Mouse (Mus musculus): ENCODE results near the gene Micu2.

The Micu2 gene

DNA sequence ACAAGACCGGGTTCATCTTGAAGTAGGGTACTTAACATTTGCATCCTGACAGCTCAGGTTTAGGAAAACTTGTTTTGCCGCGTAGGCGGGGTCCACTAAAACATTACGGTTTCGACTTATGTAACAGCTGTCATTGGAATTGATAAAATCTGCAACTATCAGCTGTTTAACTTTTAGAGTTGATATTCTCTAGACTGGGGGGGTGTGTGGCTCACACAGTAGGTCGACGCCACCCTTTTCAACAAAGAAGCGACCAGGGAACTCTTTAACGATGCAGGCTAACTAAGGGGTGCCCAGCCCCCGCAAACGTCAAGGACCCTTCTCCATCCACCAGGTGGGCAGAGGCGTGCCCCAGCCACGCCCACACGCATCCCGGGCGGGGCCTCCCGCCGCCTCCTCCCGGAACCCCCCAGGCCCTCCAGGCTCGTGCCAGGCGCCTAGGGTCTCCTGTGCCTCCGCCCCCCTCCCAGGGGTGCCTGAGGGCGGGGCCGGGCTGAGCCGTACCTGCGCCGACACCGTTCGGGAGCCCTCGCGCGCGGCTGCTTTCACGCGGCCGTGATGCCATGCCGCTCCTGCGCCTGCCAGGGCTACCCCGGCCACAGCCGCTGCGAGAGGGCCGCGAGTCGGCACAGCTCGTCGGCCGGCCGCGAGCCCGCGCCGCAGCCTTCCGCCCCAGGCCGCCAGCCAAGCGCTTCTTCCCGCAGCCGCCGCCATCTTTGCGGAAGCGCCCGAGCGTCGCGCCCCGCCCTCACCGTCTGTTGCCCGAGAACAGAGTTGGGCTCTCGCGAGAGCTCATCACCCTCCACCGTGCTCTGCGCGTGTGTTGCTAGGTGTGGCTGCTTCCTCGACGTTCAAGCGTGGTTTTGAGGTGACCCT, at the start of gene Micu2:
Gene Micu2, minus strand, starts transcription at position 737 of the 876 bp plus-strand sequence.
- peak; percentile 76 to 79 for DNase-seq (ENCODE audit: low spot score in 2 of 2)

DNA sequence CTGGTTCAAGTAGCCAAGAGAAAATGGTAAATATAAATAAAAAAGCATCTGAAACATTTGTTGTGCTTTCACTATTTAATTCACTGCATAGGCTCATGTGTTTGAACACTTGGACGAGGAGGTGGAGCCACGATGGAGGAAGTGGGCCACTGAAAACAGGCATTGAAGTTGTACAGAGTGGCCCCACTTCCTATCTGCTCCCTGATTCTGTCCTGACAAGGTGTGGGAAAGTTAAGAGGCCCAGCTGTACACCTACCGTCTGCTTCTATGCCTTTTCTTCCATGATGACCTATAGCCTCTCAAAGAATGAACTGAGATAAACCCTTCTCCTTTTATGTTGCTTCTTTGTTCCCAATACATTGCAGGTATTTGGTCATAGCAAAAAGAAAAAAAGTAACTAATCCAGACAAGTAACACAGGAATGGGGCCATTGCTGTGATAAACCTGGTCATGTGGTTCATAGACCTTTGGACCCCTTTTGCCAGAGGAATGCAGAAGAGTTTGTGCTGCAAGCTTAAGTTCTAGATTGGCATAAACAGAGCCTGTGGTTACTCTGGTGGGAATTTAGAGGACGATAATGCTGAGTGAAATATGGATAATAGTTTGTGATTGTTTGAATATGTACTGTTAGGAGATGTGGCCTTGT, 47.7 kb upstream of the Micu2 start:
- DNase-seq (ENCODE audit: low spot score in 2 of 2) = no peak

DNA sequence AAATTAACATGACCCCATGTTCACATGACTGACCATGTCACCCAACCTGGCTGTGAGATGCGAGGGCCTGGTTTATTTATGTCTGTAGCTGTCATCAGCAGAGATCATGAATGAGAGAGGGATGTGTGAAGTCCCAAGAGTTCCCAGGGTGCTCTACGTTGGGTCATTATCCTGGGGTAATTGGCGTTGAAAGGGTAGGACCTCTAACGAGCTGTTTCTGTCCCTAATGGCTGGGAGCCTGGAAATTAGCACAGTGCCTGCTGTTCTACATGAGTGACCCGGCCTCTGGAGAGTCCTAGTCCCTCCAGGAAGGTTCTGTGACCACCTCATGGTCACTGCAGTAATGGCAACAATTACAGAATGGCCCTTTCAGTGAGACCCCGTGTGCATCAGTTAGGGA, 37.1 kb upstream of the Micu2 start:
- DNase-seq (ENCODE audit: low spot score in 2 of 2) = no peak

DNA sequence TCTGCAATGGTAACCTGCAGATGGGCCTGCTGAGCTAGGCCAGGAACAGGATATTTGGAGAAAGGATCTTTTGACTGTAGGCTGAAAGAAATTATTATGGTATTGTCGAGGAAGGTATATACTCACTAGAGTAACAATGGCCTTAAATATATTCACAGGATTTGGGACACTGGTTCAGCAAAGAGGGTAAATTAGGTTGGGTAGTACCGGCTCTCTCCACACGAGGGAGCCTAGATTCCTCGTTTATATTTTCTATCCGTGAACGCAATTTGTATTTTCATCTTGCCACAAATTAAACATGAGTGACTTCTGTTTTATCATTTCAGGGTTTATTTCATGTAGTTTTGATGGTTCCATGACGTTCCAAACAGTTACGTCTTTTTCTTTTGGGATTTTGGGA, 35.5 kb upstream of the Micu2 start:
- DNase-seq (ENCODE audit: low spot score in 2 of 2) = peak in 1 of 2 experiments; percentile 30

DNA sequence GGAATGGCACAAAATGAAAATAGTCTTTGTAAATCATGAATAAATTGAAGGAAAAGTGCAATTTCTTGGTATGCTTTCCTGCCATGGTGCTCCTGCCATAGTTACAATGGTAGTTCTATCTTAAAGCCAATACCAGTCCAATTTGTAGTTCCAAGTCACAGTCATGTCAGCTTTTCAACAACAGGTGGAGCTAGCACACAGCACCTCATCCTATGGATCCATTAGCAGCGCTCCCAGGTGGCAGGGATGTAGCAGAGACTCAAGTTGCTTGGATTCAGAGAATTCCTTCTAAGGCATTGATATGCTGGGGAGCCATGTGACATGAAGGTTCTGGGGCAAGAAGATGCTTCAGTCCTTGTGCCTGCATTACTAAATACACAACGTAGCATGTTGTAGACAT, 19.8 kb upstream of the Micu2 start:
- DNase-seq (ENCODE audit: low spot score in 2 of 2) = no peak

DNA sequence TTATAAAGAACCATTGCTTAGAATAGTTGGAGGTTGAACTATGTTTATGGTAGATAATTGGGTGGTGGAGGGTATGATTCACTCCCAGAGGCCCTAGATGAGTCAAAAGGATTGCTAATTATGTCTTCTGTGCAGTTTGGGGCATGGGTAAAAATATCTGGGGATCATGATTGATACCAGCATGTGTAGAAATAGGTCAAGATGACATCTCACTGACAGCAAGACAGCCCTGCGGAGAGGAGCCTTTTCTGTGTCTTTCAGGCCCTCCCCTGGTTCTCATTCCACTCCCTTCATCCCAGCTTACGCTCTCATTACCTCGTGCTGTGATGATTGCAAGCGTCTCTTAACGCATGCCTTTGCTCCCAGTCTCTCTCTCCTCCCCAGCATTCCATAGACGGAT, 4.8 kb upstream of the Micu2 start:
- no peak for DNase-seq (ENCODE audit: low spot score in 2 of 2)

DNA sequence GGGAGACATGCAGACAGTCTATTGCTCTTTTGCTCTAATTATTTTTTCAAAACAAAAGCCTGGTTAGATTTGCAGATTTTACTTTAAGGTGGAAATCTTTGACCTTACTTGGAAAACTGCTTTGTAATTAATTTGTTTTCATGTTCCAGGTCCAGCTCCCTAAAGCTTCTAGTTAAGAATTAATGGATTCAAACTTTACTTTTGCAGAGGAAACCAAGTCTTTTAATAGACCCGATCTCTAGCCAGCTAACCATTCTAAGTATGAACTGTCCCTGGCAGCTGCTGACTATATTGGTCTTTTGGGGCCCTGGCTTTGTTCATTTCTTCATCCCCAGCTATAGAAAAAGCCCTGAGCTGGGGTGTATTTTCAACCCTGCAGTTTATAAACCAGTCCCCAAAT, 3.1 kb upstream of the Micu2 start:
- no peak for DNase-seq (ENCODE audit: low spot score in 2 of 2)

DNA sequence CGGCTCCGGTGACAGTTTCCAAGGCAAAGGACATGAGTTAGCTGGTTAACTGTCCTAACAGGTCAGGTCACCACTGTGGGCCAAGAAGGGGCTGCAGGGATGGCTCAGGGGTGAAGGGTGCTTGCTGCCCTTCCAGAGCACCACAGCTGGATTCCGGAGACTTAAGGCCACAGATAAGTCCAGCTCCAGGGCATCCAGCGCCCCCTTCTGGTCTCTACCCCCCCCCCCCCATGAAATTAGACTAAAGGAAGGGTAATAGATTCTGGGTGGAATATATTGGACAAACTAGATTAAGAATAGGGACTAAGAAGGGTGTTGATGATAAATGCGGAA, 306 bp upstream of the Micu2 start:
- no peak for DNase-seq (ENCODE audit: low spot score in 2 of 2)

DNA sequence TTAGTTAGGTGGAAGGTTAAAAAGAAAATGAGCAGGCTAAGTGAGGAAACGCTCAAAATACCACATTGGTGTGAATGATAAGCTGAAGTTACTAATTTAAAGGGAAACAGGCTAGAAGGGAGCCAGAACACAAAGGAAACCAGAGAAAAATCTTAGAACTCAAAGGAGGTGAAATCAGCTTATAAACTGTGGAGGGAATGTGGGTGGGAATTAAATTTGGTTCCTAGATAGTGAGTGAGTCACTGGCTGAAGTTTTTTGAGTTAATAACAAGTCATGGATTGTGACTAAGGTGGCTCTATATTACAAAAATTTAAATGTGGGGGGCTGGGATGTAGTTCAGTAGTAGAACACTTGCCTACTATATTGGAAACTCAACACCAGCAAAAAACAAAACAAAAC, 1.6 kb downstream of the Micu2 start:
- no peak for DNase-seq (ENCODE audit: low spot score in 2 of 2)

DNA sequence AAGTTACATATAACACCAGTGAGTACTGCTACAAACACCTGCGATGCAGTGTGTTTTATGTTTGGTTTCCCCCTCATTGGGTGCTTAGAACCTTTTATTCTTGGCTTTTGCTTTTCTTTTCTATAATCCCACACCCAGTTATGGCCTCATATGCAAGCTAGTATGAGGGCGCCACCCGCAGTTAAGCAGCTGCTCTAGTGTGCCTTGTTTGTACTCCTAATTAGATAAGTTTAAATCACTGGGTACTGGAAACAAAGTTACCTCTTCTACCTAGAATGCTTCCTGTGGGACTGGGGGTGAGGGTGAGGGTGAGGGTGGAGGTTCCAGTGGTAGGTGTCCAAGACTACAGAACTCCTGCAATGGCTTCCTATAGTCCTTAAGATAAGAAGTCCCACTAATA, 2.9 kb downstream of the Micu2 start:
- no peak for DNase-seq (ENCODE audit: low spot score in 2 of 2)

DNA sequence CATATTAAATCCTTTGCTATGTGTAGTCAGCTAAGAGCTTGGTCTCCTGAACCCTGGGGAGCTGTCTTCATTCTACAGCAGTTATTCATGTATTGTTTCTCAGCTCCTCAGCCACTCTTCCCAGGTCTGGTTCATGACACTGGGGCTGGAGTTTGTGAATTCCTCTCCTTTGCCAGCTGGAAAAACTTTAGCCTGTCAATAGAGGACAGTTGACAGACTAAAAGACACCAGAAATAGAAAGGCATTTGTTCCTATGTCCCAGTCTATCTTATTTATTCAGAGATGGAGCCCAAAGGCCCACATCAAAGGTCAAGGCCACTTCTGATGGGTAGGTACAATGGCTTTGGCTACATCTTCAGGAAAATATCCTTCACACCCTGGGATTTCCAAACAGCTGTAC, 7.3 kb downstream of the Micu2 start:
- peak; percentile 24 to 32 for DNase-seq (ENCODE audit: low spot score in 2 of 2)

DNA sequence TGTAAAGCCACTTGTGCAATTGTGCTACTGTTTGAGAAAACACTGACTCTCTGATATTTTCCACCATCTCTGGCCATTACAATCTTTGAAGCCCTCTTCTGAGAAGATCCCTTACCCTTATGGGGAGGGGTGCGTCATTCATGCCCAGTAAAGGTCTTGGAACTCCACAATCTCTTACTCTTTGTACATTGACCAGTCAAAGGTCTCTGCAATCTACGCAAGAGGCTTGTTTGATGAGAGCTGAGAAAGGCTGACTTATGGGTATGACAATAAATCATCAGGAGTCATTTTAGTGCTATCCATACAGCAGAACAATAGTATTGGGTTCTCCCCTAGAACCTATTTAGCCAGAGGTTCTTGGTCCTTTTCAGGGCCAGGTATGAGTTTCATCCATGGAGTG, 9.9 kb downstream of the Micu2 start:
- DNase-seq (ENCODE audit: low spot score in 2 of 2) = no peak

DNA sequence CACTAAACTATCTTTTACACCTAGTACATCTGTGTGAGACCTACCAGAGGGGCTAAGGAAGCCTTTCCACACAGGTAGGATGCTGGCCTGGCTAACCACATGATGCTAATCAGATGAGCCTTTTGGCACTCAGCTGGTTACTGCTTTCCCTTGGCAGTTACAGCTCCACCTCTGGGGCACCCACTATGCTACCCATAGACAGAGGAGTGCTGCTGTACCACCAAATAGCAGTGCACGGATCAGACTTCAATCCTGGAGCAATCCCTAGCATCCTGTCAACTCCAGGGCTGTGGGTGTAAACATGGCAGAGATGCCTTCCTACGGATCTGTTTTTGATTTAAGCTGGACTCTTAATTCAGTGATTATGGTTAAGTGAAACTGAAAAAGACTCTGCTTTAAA, 13.3 kb downstream of the Micu2 start:
- DNase-seq (ENCODE audit: low spot score in 2 of 2) = no peak

DNA sequence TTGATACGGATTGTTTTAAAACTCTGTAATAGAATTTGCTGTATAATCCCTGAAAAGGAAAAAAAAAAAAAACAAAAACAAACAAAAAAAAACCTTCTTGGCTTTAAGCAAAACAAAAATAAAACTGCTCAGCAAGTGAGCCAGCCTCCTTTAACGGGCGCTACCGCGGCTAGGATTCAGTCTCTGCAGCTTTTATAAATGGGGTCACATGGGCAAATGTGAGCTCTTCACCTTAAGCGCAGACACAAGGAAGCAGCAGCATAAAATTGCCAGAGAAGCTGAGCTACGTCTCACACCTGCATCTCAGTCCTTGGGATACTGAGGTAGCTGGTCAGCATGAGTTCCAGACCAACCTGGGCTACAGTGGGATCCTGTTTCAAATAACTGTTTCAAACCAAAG, 16.6 kb downstream of the Micu2 start:
- no peak for DNase-seq (ENCODE audit: low spot score in 2 of 2)

DNA sequence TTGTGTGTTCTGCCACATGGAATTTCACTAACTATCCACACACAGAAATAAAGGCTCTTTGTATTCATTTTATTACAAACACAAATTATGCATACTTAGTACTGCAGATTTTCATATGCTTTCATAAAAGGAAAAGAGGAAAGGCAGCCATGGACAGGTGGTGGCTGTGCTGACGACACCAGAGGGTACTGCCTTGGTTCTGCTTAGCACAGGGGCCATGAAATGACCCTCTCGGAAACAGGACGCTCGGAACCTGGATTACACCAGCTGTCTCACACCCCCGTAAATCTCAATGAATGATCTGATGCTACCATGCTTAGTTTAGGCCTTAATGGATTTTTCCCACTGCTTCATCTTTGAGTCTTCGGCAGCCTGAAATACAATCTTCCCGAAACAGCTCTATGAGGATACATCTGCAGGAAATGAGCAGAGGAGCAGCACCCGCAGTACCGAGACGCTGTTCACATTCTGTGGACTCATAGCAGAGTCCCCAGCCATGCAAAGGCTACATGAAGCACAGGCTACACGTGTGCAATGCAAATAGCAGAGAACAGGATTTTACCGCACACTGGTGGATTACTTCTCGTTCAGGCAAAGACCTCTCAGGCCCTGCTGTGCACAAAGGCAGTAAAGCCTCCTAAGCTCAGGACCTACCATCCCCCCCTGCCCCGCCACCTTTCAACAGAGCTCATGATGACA, 17.2 kb downstream of the Micu2 start:
- no peak for DNase-seq (ENCODE audit: low spot score in 2 of 2)

DNA sequence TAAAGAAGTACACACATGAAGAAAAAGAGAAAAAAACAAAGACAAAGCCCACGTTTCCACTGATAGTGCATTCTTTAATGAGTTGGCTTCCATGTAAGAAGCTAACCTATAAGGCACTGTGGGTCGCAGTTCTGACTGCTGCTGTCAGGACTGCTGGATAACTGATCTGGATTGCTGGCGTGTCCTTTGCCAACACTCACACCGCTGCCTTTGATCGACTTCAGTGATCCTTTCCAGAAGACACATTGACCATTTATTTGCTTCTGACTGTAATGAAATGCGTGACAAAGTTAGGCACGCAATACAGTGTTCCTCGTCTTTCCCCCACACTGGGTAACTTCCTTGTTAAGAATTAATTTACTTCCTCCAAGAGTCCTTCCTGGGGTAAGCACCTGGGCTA, 18.3 kb downstream of the Micu2 start:
- no peak for DNase-seq (ENCODE audit: low spot score in 2 of 2)

DNA sequence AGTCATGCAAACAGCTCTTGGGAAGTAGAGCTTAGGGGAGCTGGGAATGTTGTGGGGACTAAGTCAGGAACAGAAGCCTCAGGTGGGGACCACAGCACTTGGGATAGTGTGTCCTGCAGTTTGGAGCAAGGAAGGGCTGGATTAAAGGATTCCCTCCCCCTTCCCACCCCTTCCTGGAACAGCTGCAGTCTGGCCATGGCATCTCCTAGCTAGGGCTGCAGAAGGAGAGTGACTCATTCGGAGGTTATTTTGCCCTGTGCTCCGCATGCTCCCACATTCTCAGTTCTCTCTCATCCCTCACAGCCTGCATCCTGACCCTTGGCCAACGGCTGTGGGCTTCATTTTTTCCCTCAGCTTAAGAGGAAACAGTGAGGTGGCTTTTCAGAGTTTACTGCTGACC, 18.9 kb downstream of the Micu2 start:
- no peak for DNase-seq (ENCODE audit: low spot score in 2 of 2)

DNA sequence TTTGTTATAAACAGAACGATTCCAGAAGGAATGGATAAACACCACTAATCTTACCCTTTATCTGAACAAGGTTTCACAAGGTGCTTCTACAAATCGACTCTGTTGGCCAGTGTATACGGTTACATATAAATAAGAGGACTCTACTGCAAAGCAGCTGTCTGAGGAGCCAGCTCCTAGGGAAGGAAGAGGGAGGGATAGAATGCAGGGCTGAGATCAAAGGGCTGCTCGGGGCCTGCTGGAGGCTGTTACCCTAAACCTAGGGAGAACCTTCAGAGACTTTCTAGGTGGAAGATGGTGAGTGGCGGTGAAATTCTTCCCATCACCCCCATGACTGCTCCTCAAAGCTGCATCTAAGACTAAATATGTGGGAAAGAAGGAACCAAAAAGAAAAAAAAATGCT, 20.9 kb downstream of the Micu2 start:
- no peak for DNase-seq (ENCODE audit: low spot score in 2 of 2)

DNA sequence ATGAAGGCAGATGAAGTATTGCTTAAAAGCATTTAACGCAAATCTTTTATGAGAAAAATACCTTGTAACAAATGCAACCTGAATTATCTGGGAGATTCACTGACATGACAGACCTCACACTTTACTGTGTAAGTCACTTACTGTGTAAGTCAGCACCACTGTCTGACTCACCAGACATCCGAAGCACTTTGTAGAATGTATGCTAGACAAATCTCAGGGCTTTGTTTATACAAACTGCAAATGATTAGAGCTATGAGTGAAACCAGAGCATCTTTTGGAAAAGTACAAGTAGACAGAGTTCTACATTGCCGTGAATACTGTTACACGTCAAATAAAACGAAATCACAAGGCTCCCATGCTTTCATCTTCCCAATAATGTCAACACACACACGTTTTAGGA, 23.4 kb downstream of the Micu2 start:
- DNase-seq (ENCODE audit: low spot score in 2 of 2) = no peak

DNA sequence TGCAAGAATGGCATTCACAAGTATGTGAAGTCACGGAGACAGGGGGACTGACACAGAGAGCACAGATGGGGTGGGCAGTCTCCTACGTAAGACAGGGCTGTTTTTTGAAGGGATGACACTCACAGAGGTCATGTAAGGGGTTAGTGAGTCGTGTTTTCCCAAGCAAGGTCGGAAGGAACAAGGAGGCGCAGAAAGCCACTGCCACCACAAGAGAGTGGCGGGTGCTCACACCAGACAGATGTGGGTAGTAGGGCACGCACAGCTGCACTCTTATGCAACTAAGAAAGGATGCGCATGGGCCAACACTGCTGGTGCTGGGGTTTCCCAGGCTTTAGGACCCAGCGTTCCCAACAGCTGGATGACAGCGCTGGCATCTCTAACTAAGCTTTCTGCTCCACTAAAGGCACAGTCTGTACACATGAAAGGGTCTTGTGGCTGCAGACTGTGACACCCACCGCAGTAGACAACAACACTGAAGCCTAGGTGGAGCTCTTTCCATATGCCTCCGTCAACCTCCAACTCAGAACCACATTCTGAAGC, 27.0 kb downstream of the Micu2 start:
- DNase-seq (ENCODE audit: low spot score in 2 of 2) = no peak

DNA sequence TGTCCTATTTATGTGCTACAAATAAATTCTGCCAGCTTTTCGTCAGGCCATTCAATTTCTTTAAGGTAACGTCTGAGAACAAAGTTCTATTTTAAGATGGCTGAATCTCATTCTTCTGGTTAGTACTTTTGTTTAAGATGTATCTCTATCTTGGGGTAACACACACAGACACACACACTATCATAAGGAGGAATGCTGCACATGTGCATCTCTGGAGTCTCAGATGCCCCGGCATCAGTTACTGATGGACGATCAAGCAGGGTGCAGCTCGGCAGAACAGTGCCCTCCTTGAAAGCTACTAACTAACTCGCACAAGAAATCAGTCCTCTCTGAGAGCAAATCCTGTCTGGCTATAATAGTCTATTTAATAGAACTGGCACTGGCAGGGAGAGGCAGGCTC, 30.2 kb downstream of the Micu2 start:
- DNase-seq (ENCODE audit: low spot score in 2 of 2) = no peak

DNA sequence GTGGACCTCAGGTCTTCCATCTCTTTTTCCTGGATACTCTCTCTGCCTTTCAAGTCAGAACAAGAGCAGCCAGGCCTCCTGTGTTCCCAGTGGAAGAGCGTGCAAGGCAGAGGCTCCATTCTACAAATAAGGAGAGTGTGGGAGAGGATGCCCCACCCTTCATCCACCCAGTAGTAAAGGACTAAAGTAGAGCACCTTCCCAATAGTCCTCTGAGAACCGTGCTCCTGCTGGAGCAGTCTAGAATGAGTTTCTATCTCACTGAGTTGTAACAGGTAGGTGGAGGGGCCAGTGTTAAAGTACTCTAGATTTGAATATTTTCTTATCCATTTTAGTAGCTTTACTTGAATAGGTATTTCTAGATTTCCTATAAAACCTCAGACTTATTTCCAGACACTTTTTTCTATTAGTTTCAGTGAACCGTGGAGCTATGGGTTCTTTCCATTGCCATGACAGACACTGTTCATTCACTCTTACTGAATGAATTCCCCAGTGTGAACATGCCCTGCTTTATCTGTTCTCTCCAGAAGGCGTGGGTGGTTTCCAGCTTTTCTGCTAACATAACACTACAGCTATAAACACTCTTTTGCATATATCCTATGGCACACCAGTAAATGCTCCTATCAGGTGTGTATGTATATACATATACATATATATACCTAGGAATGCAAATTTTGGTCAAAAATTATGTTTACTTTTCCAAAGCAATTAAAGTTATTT, 31.8 kb downstream of the Micu2 start:
- DNase-seq (ENCODE audit: low spot score in 2 of 2) = no peak
